Mouse (Mus musculus) CH12F3 (cell line): Measurements from ENCODE around the gene Dnttip2.

Experiments
- in situ Hi-C: fragments of 300-500 bp; cut with MboI; formaldehyde crosslinking; loops from 2 replicates; pipeline ENCODE4 v1.14.3; 2020; ENCODE audit warnings: low sequenced_read_pairs

Dnttip2 gene

DNA sequence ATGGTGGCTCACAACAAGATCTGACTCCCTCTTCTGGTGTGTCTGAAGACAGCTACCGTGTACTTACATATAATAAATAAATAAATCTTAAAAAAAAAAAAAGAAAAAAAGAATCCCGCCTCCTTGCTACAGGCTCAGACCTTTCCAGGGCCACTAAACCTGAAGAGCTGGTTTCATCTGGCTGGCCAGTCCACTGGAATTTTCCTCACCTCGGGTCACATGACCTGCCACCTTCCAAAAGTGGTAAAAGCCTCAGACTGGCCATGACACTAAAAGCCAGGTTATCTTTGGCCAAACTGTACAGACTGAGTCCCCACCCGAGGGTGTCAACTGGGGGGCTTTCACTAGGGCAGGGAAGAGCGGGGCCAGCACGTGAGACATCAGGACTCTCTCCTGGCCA, 49.7 kb downstream of the Dnttip2 start:
- in situ Hi-C loops = no loop called here

DNA sequence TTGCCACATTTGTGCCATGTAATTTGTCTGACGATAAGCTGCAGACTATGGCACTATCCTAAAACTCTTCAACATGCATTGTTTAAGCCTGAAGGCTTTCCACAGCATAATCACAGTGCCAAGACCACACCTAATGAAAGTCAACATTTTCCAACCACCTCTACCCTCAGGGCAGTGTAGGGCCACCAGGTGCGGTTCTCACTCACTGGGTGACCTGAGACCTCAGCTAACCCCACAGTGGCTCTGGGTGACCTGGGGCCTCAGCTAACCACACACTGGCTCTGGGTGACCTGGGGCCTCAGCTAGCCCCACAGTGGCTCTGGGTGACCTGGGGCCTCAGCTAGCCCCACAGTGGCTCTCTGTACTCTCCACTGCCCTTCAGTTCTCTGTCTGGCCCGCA, 50.3 kb downstream of the Dnttip2 start:
- in situ Hi-C loops = no loop called here

DNA sequence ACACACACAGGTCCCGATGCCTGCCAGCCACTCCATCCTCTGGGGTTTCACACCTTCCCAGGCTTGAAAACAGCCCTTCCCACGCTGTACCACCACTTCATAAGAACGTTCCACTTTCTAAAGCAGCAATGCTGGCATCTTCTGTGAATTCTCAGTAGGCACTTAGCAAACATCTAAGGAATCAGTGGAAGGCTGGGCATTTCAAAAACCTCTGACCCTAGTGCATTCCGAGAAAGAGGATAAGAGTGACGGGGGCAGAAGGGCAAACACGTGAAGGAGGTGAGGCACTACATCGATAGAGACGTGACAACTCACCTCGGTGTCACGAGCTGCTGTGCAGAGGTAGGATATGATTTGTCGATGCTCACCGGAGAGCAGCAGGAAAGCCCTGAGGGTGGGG, 56.3 kb downstream of the Dnttip2 start:
- in situ Hi-C loops = loop anchor here (10.0 kb wide), 1 partner anchor 74 kb away; no protein-coding TSS in a partner anchor

GRCm38 (mm10) chr3:122333493-122333892, 59.3 kb downstream of the Dnttip2 start:
- in situ Hi-C loops = loop anchor here (10.0 kb wide), 1 partner anchor 71 kb away; no protein-coding TSS in a partner anchor

GRCm38 (mm10) chr3:122333902-122334301, 59.7 kb downstream of the Dnttip2 start:
- in situ Hi-C loops = loop anchor here (10.0 kb wide), 1 partner anchor 71 kb away; no protein-coding TSS in a partner anchor

DNA sequence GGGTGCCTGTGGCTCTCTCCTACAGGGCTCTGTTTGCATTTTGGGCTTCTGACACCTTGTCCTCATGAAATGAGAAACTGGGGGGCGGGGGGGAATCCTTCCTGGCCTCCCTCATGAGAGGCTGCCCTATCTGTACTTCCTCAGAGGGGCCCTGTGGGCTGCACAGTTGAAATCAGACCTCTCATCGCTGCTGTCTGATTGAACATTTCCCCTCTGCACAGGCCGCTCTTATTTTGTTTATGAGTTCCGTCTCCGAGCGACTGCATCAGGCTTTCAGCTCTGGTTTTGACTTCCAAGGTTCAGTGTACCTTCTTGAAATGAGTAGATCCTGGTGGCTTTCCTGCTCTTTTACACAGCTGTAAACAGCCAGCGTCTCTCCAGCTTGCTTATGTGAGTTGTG, 60.2 kb downstream of the Dnttip2 start:
- in situ Hi-C loops = loop anchor here (10.0 kb wide), 1 partner anchor 70 kb away; no protein-coding TSS in a partner anchor
